Mouse (Mus musculus) activated CD4-positive, CD25-positive, alpha-beta regulatory T cell, adult 9 weeks (primary cell): ENCODE measurements around the gene Defb21. TPM values are rescaled to one million over a fixed set of nuclear protein-coding genes. Genes with fewer than 3 reads are reported as not detected.

Experiments used
- polyA plus RNA-seq: library from polyadenylated mRNA; unstranded; fragments of 100-300 nt; shearing (Covaris generic); gene quantifications from one replicate; pipeline ENCODE4 v1.2.1, GENCODE M21; 2017

Gene Defb21
- not detected for polyA plus RNA-seq

DNA sequence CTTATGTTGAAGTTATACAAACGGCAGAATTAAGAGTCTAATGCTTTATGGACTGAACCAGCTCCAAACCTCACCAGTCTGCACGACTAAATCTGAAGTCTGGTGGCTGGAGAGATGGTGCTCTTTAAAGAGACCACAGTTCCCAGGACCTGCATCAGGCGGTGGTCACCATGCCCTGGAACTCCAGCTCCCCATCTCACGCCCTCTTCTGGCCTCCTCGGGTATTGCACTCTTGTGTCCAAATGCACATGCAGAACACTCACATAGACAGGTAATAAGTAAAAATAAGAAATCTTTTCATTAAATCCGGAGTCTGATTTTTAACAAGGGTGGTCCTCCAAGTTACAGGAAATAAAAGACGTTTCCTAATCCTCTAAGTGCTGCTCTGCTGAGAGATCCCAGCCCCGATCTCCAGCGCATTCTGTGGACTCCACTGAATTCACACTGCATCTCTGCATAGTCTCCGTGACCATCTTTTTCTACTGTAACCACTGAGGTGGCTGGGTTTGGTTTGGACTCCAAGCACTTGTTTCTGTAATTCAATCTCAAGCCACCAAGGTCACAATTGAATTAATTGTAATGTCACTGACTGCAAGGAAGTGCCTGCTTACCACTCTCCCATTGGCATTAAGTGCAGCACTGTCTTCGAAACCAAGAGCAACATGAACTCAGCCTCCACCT, at the start of gene Defb21:
Gene Defb21, plus strand, starts transcription at position 631 of the 681 bp plus-strand sequence.

DNA sequence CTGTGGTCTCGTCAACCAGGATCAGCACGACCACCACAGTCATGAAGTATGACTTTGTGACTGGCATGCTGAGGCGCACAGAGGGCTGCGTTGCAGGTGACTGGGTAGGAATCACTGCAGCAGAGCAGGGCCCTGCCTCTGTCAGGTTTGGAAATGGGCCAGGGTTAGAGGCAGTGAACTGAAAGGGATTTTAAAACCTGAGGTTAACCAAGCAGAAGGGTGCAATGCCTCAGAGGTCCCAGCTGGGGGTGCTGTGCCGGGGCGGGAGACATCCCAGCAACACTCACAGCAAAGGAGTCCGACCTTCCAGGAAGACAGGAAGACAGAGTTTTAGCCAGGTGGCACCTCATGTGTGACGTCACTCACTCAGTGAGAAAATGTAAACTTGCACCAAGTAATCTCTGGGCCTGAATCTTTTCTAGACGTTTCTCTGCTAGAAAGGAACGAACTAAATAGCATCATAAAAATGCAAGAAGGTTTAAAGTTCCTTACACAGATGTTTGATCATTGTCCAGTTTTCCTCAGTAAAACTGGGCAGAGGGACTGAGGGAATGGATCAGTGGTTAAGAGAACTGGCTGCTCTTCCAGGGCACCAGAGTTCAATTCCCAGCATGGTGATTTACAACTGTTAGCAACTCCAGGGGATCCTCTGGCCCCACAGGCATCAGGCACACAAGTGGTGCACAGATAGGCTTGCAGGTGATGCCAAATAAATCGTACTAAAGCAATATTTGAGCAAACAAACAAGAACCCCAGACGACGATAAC, 32.4 kb upstream of the Defb21 start, which contains the start of gene Defb29:
Gene Defb29, minus strand, starts transcription at position 155 of the 767 bp plus-strand sequence.

DNA sequence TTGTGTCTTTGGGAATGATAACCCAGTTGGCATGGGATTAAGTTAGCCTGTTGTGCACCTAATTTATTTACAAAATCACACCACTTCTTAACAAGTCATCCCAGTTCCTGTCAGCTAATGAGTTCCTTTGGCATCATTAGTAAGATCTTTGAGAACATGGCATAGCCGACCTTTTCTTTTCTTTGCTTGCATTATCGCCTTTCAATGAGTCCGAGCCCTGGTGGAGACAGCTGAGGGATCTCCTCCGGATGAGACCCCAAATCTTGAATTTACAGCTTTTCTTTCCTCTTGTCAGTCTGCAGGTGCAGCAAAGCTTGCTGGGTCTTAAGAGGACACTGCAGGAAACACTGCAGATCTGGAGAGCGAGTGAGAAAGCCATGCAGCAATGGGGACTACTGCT, 3.5 kb upstream of the Defb21 start, which contains the start of gene Gm17416:
Gene Gm17416, plus strand, starts transcription at position 301 of the 400 bp plus-strand sequence.

DNA sequence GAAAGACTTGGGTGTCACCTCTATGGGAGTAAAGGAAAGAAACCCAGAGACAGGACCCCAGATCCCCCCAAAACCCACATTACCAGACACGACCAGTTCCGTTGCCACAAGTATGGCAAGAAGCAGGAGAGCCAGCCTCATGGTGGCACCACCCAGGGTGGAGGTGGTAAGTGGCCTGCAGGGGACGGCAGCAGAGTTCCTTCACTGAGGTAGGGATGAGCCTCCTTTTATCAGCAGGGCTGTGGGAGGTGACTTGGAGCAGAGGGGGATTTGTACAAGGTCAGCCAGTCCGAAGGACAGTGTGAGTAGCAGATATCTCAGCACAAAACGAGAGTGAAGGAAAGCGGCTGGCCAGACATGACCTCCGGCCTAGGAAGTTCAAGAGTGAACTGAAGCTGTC, 7.6 kb downstream of the Defb21 start, which contains the start of gene Defb19:
Gene Defb19, minus strand, starts transcription at position 206 of the 400 bp plus-strand sequence.

DNA sequence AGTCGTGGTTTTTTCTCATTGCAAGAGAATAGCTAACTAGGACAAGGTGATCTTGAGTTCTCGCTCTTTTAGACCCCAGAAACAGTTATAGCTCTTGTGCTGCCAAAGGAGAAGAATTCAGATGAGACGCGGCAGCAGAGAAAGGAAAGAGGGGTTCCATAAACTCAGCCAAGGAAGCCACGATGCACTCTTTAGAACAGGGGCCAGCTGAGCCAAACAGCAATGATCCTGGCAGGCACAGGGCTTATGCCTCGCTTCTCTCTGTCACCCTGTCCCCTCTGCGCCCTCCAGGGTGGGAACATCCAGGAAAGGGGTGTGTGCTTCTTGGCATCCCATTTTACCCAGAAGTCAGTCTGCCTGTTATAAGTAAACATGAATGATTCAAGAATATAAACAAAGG, 26.8 kb downstream of the Defb21 start, which contains the start of gene Defb45:
Gene Defb45, minus strand, starts transcription at position 101 of the 400 bp plus-strand sequence.

DNA sequence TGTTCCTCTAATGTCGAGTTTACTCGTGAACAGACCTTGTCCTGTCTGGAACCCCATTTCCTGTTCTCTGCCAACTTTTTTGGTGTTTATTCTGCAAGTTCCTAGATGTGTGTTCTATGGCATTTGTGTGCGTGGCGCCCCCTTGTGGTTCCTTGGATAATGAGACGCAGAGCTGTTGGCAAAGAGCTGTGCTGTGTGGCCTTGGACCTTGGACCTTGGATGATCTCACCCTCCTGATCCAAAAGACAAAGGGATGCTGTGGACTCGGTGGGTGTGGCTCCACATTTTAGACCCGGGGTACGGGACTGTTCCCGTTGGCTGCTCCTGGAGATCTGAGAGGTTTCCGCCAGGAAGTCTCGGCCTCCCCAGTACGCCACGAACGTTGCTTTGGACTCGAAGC, 31.5 kb downstream of the Defb21 start, which contains the start of gene Defb36:
Gene Defb36, plus strand, starts transcription at position 271 of the 400 bp plus-strand sequence.

DNA sequence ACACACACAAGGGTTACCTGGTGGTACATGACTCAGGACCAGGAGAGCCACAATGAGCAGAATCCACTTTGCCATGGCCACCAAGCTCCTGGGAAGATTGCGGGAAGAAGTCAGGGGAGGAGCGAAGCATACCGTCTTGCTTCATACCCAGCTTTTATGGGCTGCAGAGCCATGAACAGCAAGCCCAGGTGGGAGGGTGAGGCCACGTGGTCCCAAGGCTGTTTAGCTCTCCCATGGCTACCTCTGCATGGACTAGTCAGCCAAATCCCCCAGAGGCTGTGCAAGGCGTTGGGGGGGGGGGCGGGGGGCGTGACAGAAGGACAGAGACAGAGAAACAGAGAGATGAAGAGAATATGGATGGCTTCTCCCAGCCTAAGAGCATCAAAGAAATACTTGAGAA, 50.4 kb downstream of the Defb21 start, which contains the start of gene Defb25:
Gene Defb25, minus strand, starts transcription at position 101 of the 400 bp plus-strand sequence.

Other genes starting within 250 kb of the Defb21 start
- gene Rbck1, start 240.1 kb upstream of the Defb21 start, polyA plus RNA-seq: 339 TPM
- 3.7 TPM for gene Trib3, start 228.7 kb upstream of the Defb21 start, polyA plus RNA-seq
- gene Nrsn2, start 196.1 kb upstream of the Defb21 start, polyA plus RNA-seq: not detected
- gene Sox12, start 174.7 kb upstream of the Defb21 start, polyA plus RNA-seq: 0.06 TPM
- 1.2 TPM for gene Zcchc3, start 157.7 kb upstream of the Defb21 start, polyA plus RNA-seq
- not detected for gene 6820408C15Rik, start 157.2 kb upstream of the Defb21 start, polyA plus RNA-seq
- not detected for gene Defb23, start 108.1 kb upstream of the Defb21 start, polyA plus RNA-seq
- gene Defb20, start 95.7 kb upstream of the Defb21 start, polyA plus RNA-seq: not detected
- gene Defb22, start 82.6 kb upstream of the Defb21 start, polyA plus RNA-seq: not detected
- gene Defb26, start 61.1 kb upstream of the Defb21 start, polyA plus RNA-seq: not detected
- gene Defb28, start 54.5 kb upstream of the Defb21 start, polyA plus RNA-seq: not detected
- not detected for gene Defb29, start 32.6 kb upstream of the Defb21 start, polyA plus RNA-seq
- gene Gm17416, start 3.4 kb upstream of the Defb21 start, polyA plus RNA-seq: not detected
- not detected for gene Defb19, start 7.6 kb downstream of the Defb21 start, polyA plus RNA-seq
- gene Defb45, start 26.7 kb downstream of the Defb21 start, polyA plus RNA-seq: not detected
- gene Defb36, start 31.6 kb downstream of the Defb21 start, polyA plus RNA-seq: not detected
- gene Defb25, start 50.3 kb downstream of the Defb21 start, polyA plus RNA-seq: not detected
- gene Rem1, start 54.2 kb downstream of the Defb21 start, polyA plus RNA-seq: not detected
- gene H13, start 96.7 kb downstream of the Defb21 start, polyA plus RNA-seq: 58.9 TPM
- 3.2 TPM for gene Mcts2, start 114.3 kb downstream of the Defb21 start, polyA plus RNA-seq
- gene Id1, start 163.5 kb downstream of the Defb21 start, polyA plus RNA-seq: 0.60 TPM
- gene Cox4i2, start 181.4 kb downstream of the Defb21 start, polyA plus RNA-seq: not detected